Mouse (Mus musculus) gastrocnemius, postnatal 36 days (tissue): ENCODE data around the gene Nicn1. TPM values are rescaled to one million over a fixed set of nuclear protein-coding genes. Genes with fewer than 3 reads are reported as not detected.
A peak's percentile ranks its signal among the peaks of the same experiment; 100 is the strongest.
"Not testable (repeated sequence)": the region's sequence is repeated elsewhere in the genome, so short reads cannot be mapped to it uniquely, and the experiment has no call there.

Source experiments
- DNase-seq, 2 experiments: peaks; one replicate each; pipeline ENCODE4 v3.0.0; 2022
- intact Hi-C: fragments of 180-260 bp; cut with DNase I; formaldehyde crosslinking; loops from one replicate; pipeline ENCODE4 v1.15.1; 2025
- total RNA-seq, 2 experiments: library from RNA; stranded (reverse); gene quantifications; 2 replicates each; pipeline ENCODE4 v1.2.3; 2021

Nicn1 gene
- total RNA-seq, 2 experiments from 2014 or later = 9.4 to 11.4 TPM

- DNase-seq = no peak
- intact Hi-C loops = no loop called here
Observed at GRCm38 (mm10) chr9:108317572-108317971, 27.3 kb downstream of the Nicn1 start.

DNA sequence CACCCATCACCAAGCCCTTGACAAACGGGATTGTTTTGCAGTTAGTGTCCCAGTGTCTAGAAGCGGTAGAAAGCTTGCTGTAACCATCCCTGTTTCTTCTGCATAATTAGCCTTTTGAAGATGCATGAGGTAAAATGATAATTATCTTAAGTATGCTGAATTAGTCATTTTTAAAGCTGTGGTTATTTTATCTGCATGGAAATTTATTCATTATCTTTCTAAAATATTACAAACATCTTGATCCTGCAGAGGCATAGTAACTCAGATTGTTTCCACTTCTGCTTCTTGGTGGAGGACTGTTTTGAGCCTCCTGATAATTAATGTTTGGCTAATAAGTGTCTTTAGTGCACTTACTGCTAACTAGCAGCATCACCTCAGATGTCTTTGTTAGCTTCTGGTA is 28.2 kb downstream of the Nicn1 start:
- intact Hi-C loops = no loop called here

GRCm38 (mm10) chr9:108322054-108322453 is 31.8 kb downstream of the Nicn1 start:
- intact Hi-C loops, DNase-seq: not testable (repeated sequence)

More for the DNA sequence above, 28.2 kb downstream of the Nicn1 start:
- no peak for DNase-seq

- no peak for DNase-seq
- intact Hi-C loops = no loop called here
Observed at GRCm38 (mm10) chr9:108324784-108325183, 34.6 kb downstream of the Nicn1 start.

- DNase-seq = no peak
- intact Hi-C loops = no loop called here
Observed at GRCm38 (mm10) chr9:108325811-108326210, 35.6 kb downstream of the Nicn1 start.

GRCm38 (mm10) chr9:108337848-108338550 is 47.8 kb downstream of the Nicn1 start:
- no peak for DNase-seq
- intact Hi-C loops = no loop called here

DNA sequence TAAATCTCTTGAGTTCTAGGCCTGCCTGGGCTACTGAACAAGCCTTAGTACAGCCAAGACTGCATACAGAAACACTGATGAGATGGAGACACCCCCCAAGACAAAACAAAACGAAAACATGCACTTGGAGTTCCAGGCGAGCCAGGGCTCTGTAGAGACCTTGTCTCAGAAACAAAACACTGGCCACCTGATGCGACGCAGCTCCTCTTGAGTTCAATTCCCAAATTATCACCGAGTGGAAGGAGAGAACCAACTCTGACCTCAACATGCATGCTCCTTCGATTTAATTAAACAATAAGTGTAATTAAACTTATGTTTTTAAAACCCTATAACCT is 48.3 kb downstream of the Nicn1 start:
- intact Hi-C loops = no loop called here
- DNase-seq = no peak

GRCm38 (mm10) chr9:108338886-108339781 is 48.9 kb downstream of the Nicn1 start, which contains the start of gene Gpx1:
Gene Gpx1, plus strand, starts transcription at chr9:108338903.
- intact Hi-C loops = no loop called here
- peak; percentile 86 to 89 for DNase-seq

DNA sequence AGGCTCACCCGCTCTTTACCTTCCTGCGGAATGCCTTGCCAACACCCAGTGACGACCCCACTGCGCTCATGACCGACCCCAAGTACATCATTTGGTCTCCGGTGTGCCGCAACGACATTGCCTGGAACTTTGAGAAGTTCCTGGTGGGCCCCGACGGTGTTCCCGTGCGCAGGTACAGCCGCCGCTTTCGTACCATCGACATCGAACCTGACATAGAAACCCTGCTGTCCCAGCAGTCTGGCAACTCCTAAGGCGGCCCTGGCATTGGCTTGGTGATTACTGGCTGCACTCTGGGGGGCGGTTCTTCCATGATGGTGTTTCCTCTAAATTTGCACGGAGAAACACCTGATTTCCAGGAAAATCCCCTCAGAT is 49.6 kb downstream of the Nicn1 start:
- no peak for DNase-seq
- intact Hi-C loops = no loop called here

- DNase-seq = no peak
- intact Hi-C loops = no loop called here
Observed at GRCm38 (mm10) chr9:108340258-108341138, 50.3 kb downstream of the Nicn1 start.

DNA sequence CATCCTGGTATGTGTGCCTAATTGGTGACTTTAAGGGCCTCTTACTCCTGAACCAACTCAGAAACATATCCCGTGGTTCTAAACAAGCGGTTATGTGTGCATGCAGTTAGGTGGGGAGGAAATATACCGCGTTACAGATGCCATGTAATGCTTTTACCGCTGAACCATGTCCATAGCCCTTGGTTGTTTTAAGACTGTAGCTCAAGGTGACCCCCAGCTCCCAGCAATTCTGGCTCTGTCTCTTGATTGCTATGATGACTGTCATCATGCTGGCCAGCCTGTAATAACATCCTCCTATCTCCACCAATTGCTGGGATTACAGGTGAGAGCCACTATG is 50.9 kb downstream of the Nicn1 start:
- no peak for DNase-seq
- intact Hi-C loops = no loop called here

GRCm38 (mm10) chr9:108341801-108342200 is 51.6 kb downstream of the Nicn1 start:
- intact Hi-C loops = no loop called here
- no peak for DNase-seq

- no peak for DNase-seq
- intact Hi-C loops = no loop called here
Observed at GRCm38 (mm10) chr9:108342301-108342831, 52.1 kb downstream of the Nicn1 start.

DNA sequence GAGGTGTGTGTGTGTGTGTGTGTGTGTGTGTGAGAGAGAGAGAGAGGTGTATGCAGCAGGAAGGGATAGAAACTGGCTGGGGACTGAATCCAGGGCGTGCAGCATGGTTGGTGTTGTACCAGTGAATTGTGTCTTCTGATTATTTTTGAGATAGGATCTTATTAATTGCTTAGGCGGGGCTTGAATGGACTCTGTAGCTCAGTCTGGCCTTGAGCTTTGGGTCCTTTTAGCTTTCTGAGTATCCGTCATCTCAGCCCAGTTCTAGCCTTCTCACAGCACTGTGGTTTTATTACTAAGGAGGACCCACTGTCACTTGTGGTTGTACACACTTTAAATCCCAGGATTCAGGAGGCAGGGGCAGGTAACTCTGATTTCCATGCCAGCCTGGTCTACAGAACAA is 53.1 kb downstream of the Nicn1 start:
- no peak for DNase-seq
- intact Hi-C loops = no loop called here

- DNase-seq = no peak
- intact Hi-C loops = no loop called here
Observed at GRCm38 (mm10) chr9:108343835-108344234, 53.6 kb downstream of the Nicn1 start.

- intact Hi-C loops = no loop called here
- no peak for DNase-seq
Observed at GRCm38 (mm10) chr9:108344471-108344870, 54.2 kb downstream of the Nicn1 start.

Other genes starting within 250 kb of the Nicn1 start
- gene Gmppb, start 241.2 kb upstream of the Nicn1 start, total RNA-seq = 1 to 10 TPM; 3.3 to 3.8 TPM
- 1 to 10 TPM; 1.5 to 2.6 TPM for gene Amigo3, start 237.3 kb upstream of the Nicn1 start, total RNA-seq
- gene Mst1, start 210.0 kb upstream of the Nicn1 start, total RNA-seq = not detected
- 100 to 1,000 TPM; 141 to 153 TPM for gene Rnf123, start 207.1 kb upstream of the Nicn1 start, total RNA-seq
- gene Apeh, start 195.8 kb upstream of the Nicn1 start, total RNA-seq = 10 to 100 TPM; 26.0 to 31.0 TPM
- under 1 TPM; 0.05 TPM for gene Bsn, start 100.0 kb upstream of the Nicn1 start, total RNA-seq
- gene Dag1, start 26.5 kb upstream of the Nicn1 start, total RNA-seq = 100 to 1,000 TPM; 170 to 174 TPM
- gene Amt, start 6.4 kb downstream of the Nicn1 start, total RNA-seq = 1 to 10 TPM in 1 of 2 experiments, under 1 TPM in 1; 0.94 to 1.3 TPM
- gene Rhoa, start 15.7 kb downstream of the Nicn1 start, total RNA-seq = 10 to 100 TPM; 97.0 to 97.5 TPM
- gene Tcta, start 15.7 kb downstream of the Nicn1 start, total RNA-seq = 10 to 100 TPM; 24.9 to 25.1 TPM
- 10 to 100 TPM; 60.9 to 78.2 TPM for gene Gpx1, start 48.5 kb downstream of the Nicn1 start, total RNA-seq
- 10 to 100 TPM; 61.5 to 70.3 TPM for gene Usp4, start 57.4 kb downstream of the Nicn1 start, total RNA-seq
- under 1 TPM; 0.32 to 0.48 TPM for gene 1700102P08Rik, start 102.4 kb downstream of the Nicn1 start, total RNA-seq
- gene Ccdc36, start 138.1 kb downstream of the Nicn1 start, total RNA-seq = not detected
- not detected for gene BC048562, start 146.1 kb downstream of the Nicn1 start, total RNA-seq
- 10 to 100 TPM; 13.3 to 20.0 TPM for gene Ccdc71, start 170.1 kb downstream of the Nicn1 start, total RNA-seq
- gene Klhdc8b, start 171.2 kb downstream of the Nicn1 start, total RNA-seq = 1 to 10 TPM; 1.7 to 3.1 TPM
- 100 to 1,000 TPM; 118 to 129 TPM for gene Lamb2, start 189.3 kb downstream of the Nicn1 start, total RNA-seq
- 100 to 1,000 TPM; 105 to 120 TPM for gene Usp19, start 200.2 kb downstream of the Nicn1 start, total RNA-seq
- gene Qars, start 217.3 kb downstream of the Nicn1 start, total RNA-seq = 10 to 100 TPM; 69.7 to 81.7 TPM
- gene Qrich1, start 226.4 kb downstream of the Nicn1 start, total RNA-seq = 10 to 100 TPM; 49.3 to 51.9 TPM